Mouse (Mus musculus) hindbrain, embryonic 12.5 days (tissue): ENCODE measurements at regions not wholly inside any gene's neighbourhood (a gene's known extent, or its start where the extent isn't known, plus 50 kb on each side); places are given as distances from the start of the nearest gene placed in this dataset.

Experiments
- ATAC-seq: fragments of 200-750 bp; cut with Nextera tagmentation; 2 replicates; pipeline ENCODE4 v1.8.0; 2017; ENCODE audit warnings: moderate TSS enrichment; ENCODE audit not compliant: low FRiP score
- H3K27ac ChIP-seq: fragments of 300-500 bp; sonication (generic); 2 replicates; pipeline ENCODE4 v1.5.1; 2016; ENCODE audit warnings: mild to moderate bottlenecking
- H3K27me3 ChIP-seq: fragments of 300-500 bp; sonication (generic); 2 replicates; pipeline ENCODE4 v1.6.1; 2016; ENCODE audit warnings: mild to moderate bottlenecking
- H3K36me3 ChIP-seq: fragments of 300-500 bp; sonication (generic); 2 replicates; pipeline ENCODE4 v1.6.1; 2016; ENCODE audit warnings: mild to moderate bottlenecking
- H3K4me1 ChIP-seq: fragments of 300-500 bp; sonication (generic); 2 replicates; pipeline ENCODE4 v1.6.1; 2016
- H3K4me2 ChIP-seq: fragments of 300-500 bp; sonication (generic); replicated peaks from 2 replicates; pipeline ENCODE4 v1.6.1; 2016; ENCODE audit warnings: mild to moderate bottlenecking
- H3K4me3 ChIP-seq: fragments of 300-500 bp; sonication (generic); 2 replicates; pipeline ENCODE4 v1.5.1; 2016; ENCODE audit warnings: mild to moderate bottlenecking
- H3K9ac ChIP-seq: fragments of 300-500 bp; sonication (generic); 2 replicates; pipeline ENCODE4 v1.6.1; 2016; ENCODE audit warnings: mild to moderate bottlenecking, moderate library complexity
- H3K9me3 ChIP-seq: fragments of 300-500 bp; sonication (generic); replicated peaks from 2 replicates; pipeline ENCODE4 v1.6.1; 2016; ENCODE audit warnings: mild to moderate bottlenecking
- WGBS: fragments of 180-500 bp; shearing (Covaris S2); methylation state at CpG from one replicate; pipeline ENCODE4 v1.1.7; 2016; 5-methylcytosine and 5-hydroxymethylcytosine counted together

- Histone ChIP-seq H3K27me3 (no peaks in the 10 kb centered on the region; the same call in 1 of the 2 replicates), H3K4me1 (no peaks in the 10 kb centered on the region), H3K36me3 (no peaks in the 10 kb centered on the region), H3K4me2 (no peak overlapping the region), H3K4me3 (no peak overlapping the region), H3K9me3 (no peaks in the 10 kb centered on the region), H3K9ac (no peak overlapping the region), H3K27ac (no peak overlapping the region)
- WGBS: 57% methylated on average over 7 of the region's 7 CpGs
- ATAC-seq: no peak
Observed at GRCm38 (mm10) chr8:115466122-115466521, 241.5 kb downstream of the Maf start.

GRCm38 (mm10) chr8:115462657-115463056 lies 244.9 kb downstream of the Maf start:
- no peak overlapping the region for H3K4me2 ChIP-seq
- H3K4me3 ChIP-seq: no peak overlapping the region
- no peaks in the 10 kb centered on the region; the same call in 1 of the 2 replicates for H3K27me3 ChIP-seq
- H3K4me1 ChIP-seq: no peaks in the 10 kb centered on the region
- no peaks in the 10 kb centered on the region for H3K36me3 ChIP-seq
- ATAC-seq: no peak
- 73% methylated on average over 6 of the region's 6 CpGs for WGBS
- no peak overlapping the region for H3K27ac ChIP-seq
- no peaks in the 10 kb centered on the region for H3K9me3 ChIP-seq
- no peak overlapping the region for H3K9ac ChIP-seq

GRCm38 (mm10) chr8:115458119-115458518 lies 249.5 kb downstream of the Maf start:
- Histone ChIP-seq H3K9me3 (no peaks in the 10 kb centered on the region), H3K27ac (no peak overlapping the region), H3K36me3 (no peaks in the 10 kb centered on the region), H3K27me3 (no peaks in the 10 kb centered on the region), H3K4me3 (no peak overlapping the region), H3K4me2 (no peak overlapping the region), H3K4me1 (0 out of 2 replicates have a peak, but pooled peaks cover 4% of the 10 kb centered on the region), H3K9ac (no peak overlapping the region)
- 67% methylated on average over 3 of the region's 3 CpGs for WGBS
- ATAC-seq: no peak

GRCm38 (mm10) chr8:115450789-115451188 lies 256.8 kb downstream of the Maf start:
- no peak overlapping the region for H3K9ac ChIP-seq
- H3K9me3 ChIP-seq: no peaks in the 10 kb centered on the region
- ATAC-seq: no peak
- 63% methylated on average over 1 of the region's 1 CpGs for WGBS
- H3K4me2 ChIP-seq: no peak overlapping the region
- no peak overlapping the region for H3K27ac ChIP-seq
- no peaks in the 10 kb centered on the region for H3K27me3 ChIP-seq
- 0 out of 2 replicates have a peak, but pooled peaks cover 4% of the 10 kb centered on the region for H3K4me1 ChIP-seq
- no peaks in the 10 kb centered on the region for H3K36me3 ChIP-seq
- no peak overlapping the region for H3K4me3 ChIP-seq

- Histone ChIP-seq H3K9ac (no peak overlapping the region), H3K9me3 (no peaks in the 10 kb centered on the region; the same call in 1 of the 2 replicates), H3K27ac (no peak overlapping the region), H3K27me3 (no peaks in the 10 kb centered on the region), H3K4me2 (no peak overlapping the region), H3K4me1 (0 out of 2 replicates have a peak, but pooled peaks cover under 1% of the 10 kb centered on the region), H3K4me3 (no peak overlapping the region), H3K36me3 (no peaks in the 10 kb centered on the region)
- ATAC-seq: no peak
- WGBS: 46% methylated on average over 3 of the region's 3 CpGs
Observed at GRCm38 (mm10) chr8:115448367-115448766, 259.2 kb downstream of the Maf start.

GRCm38 (mm10) chr8:115444519-115444918 lies 263.1 kb downstream of the Maf start:
- Histone ChIP-seq H3K4me3 (no peak overlapping the region), H3K4me1 (no peaks in the 10 kb centered on the region), H3K36me3 (no peaks in the 10 kb centered on the region), H3K9ac (no peak overlapping the region), H3K4me2 (no peak overlapping the region), H3K9me3 (no peaks in the 10 kb centered on the region; the same call in 1 of the 2 replicates), H3K27me3 (no peaks in the 10 kb centered on the region), H3K27ac (no peak overlapping the region)
- 94% methylated on average over 5 of the region's 5 CpGs for WGBS
- ATAC-seq: no peak

GRCm38 (mm10) chr8:115441943-115442550 lies 265.5 kb downstream of the Maf start:
- Histone ChIP-seq H3K4me3 (no peak overlapping the region), H3K27me3 (no peaks in the 10 kb centered on the region), H3K4me2 (no peak overlapping the region), H3K9ac (no peak overlapping the region), H3K36me3 (no peaks in the 10 kb centered on the region), H3K9me3 (no peaks in the 10 kb centered on the region; the same call in 1 of the 2 replicates), H3K4me1 (no peaks in the 10 kb centered on the region), H3K27ac (no peak overlapping the region)
- WGBS: 88% methylated on average over 6 of the region's 6 CpGs
- no peak for ATAC-seq

- H3K9ac ChIP-seq: no peak overlapping the region
- H3K36me3 ChIP-seq: no peaks in the 10 kb centered on the region
- no peaks in the 10 kb centered on the region for H3K4me1 ChIP-seq
- H3K27ac ChIP-seq: no peak overlapping the region
- WGBS: 86% methylated on average over 6 of the region's 6 CpGs
- ATAC-seq: no peak
- H3K9me3 ChIP-seq: no peaks in the 10 kb centered on the region; the same call in 1 of the 2 replicates
- H3K4me3 ChIP-seq: no peak overlapping the region
- no peaks in the 10 kb centered on the region for H3K27me3 ChIP-seq
- H3K4me2 ChIP-seq: no peak overlapping the region
Observed at GRCm38 (mm10) chr8:115441323-115441722, 266.3 kb downstream of the Maf start.

GRCm38 (mm10) chr8:115440151-115440550 lies 267.4 kb downstream of the Maf start:
- H3K27ac ChIP-seq: no peak overlapping the region
- no peak overlapping the region for H3K9ac ChIP-seq
- no peaks in the 10 kb centered on the region for H3K27me3 ChIP-seq
- no peak overlapping the region for H3K4me2 ChIP-seq
- H3K4me1 ChIP-seq: no peaks in the 10 kb centered on the region
- 79% methylated on average over 3 of the region's 3 CpGs for WGBS
- H3K36me3 ChIP-seq: no peaks in the 10 kb centered on the region
- H3K4me3 ChIP-seq: no peak overlapping the region
- no peak for ATAC-seq
- H3K9me3 ChIP-seq: no peaks in the 10 kb centered on the region; the same call in 1 of the 2 replicates

- H3K9ac ChIP-seq: no peak overlapping the region
- WGBS: 87% methylated on average over 5 of the region's 5 CpGs
- H3K4me3 ChIP-seq: no peak overlapping the region
- H3K27me3 ChIP-seq: no peaks in the 10 kb centered on the region
- H3K4me2 ChIP-seq: no peak overlapping the region
- no peak for ATAC-seq
- H3K36me3 ChIP-seq: no peaks in the 10 kb centered on the region
- H3K27ac ChIP-seq: no peak overlapping the region
- no peaks in the 10 kb centered on the region; the same call in 1 of the 2 replicates for H3K9me3 ChIP-seq
- no peaks in the 10 kb centered on the region for H3K4me1 ChIP-seq
Observed at GRCm38 (mm10) chr8:115439512-115439911, 268.1 kb downstream of the Maf start.

- H3K27ac ChIP-seq: no peak overlapping the region
- H3K27me3 ChIP-seq: no peaks in the 10 kb centered on the region
- H3K9ac ChIP-seq: no peak overlapping the region
- no peak overlapping the region for H3K4me2 ChIP-seq
- no peaks in the 10 kb centered on the region for H3K4me1 ChIP-seq
- no peak overlapping the region for H3K4me3 ChIP-seq
- WGBS: 85% methylated on average over 9 of the region's 9 CpGs
- no peaks in the 10 kb centered on the region for H3K36me3 ChIP-seq
- no peak for ATAC-seq
- H3K9me3 ChIP-seq: no peaks in the 10 kb centered on the region
Observed at GRCm38 (mm10) chr8:115437956-115438355, 269.6 kb downstream of the Maf start.

GRCm38 (mm10) chr8:115436356-115436721 lies 271.3 kb downstream of the Maf start:
- no peak for ATAC-seq
- Histone ChIP-seq H3K4me3 (no peak overlapping the region), H3K27ac (no peak overlapping the region), H3K4me1 (no peaks in the 10 kb centered on the region), H3K4me2 (no peak overlapping the region), H3K9ac (no peak overlapping the region), H3K9me3 (no peaks in the 10 kb centered on the region), H3K27me3 (no peaks in the 10 kb centered on the region; the same call in 1 of the 2 replicates), H3K36me3 (no peaks in the 10 kb centered on the region)
- 83% methylated on average over 4 of the region's 4 CpGs for WGBS

GRCm38 (mm10) chr8:115435720-115436355 lies 271.8 kb downstream of the Maf start:
- Histone ChIP-seq H3K27ac (no peak overlapping the region), H3K4me3 (no peak overlapping the region), H3K9ac (no peak overlapping the region), H3K36me3 (no peaks in the 10 kb centered on the region), H3K4me2 (no peak overlapping the region), H3K27me3 (no peaks in the 10 kb centered on the region; the same call in 1 of the 2 replicates), H3K4me1 (no peaks in the 10 kb centered on the region), H3K9me3 (no peaks in the 10 kb centered on the region)
- 85% methylated on average over 5 of the region's 5 CpGs for WGBS
- no peak for ATAC-seq
